Mouse (Mus musculus) neural tube, embryonic 10.5 days (tissue): ENCODE measurements around the gene A530064D06Rik.
"Not testable (repeated sequence)": the region's sequence is repeated elsewhere in the genome, so short reads cannot be mapped to it uniquely, and the experiment has no call there.

Experiments used
- DNase-seq: peaks from one replicate; pipeline ENCODE4 v3.0.0-alpha.2; 2017; ENCODE audit warnings: low spot score; ENCODE audit errors: extremely low spot score

Gene A530064D06Rik

GRCm38 (mm10) chr17:48167103-48167502 is at the start of gene A530064D06Rik:
Gene A530064D06Rik, minus strand, starts transcription at chr17:48167275.
- DNase-seq = not testable (repeated sequence)

- no peak for DNase-seq
These were observed 48.4 kb upstream of the A530064D06Rik start for GRCm38 (mm10) chr17:48215429-48215828.

- DNase-seq = no peak
These were observed 46.4 kb upstream of the A530064D06Rik start for GRCm38 (mm10) chr17:48213511-48213910.

- DNase-seq = no peak
These were observed 45.5 kb upstream of the A530064D06Rik start for GRCm38 (mm10) chr17:48212596-48212995.

- DNase-seq = no peak
These were observed 36.0 kb upstream of the A530064D06Rik start for GRCm38 (mm10) chr17:48203086-48203485.

- no peak for DNase-seq
These were observed 25.3 kb upstream of the A530064D06Rik start for GRCm38 (mm10) chr17:48192366-48192765.

GRCm38 (mm10) chr17:48185252-48185651 is 18.2 kb upstream of the A530064D06Rik start:
- DNase-seq = no peak

GRCm38 (mm10) chr17:48157382-48158076 is 9.5 kb downstream of the A530064D06Rik start:
- DNase-seq = no peak

- no peak for DNase-seq
These were observed 21.0 kb downstream of the A530064D06Rik start, which contains the start of gene 9830107B12Rik for GRCm38 (mm10) chr17:48146120-48146519. Gene 9830107B12Rik, minus strand, starts transcription at chr17:48146268.

- no peak for DNase-seq
These were observed 34.3 kb downstream of the A530064D06Rik start for GRCm38 (mm10) chr17:48132810-48133209.

- no peak for DNase-seq
These were observed 46.6 kb downstream of the A530064D06Rik start for GRCm38 (mm10) chr17:48120456-48120855.

GRCm38 (mm10) chr17:48119656-48120055 is 47.4 kb downstream of the A530064D06Rik start:
- DNase-seq = peak; percentile 91

- DNase-seq = no peak
These were observed 48.5 kb downstream of the A530064D06Rik start for GRCm38 (mm10) chr17:48118570-48118969.

GRCm38 (mm10) chr17:48110547-48111287 is 56.4 kb downstream of the A530064D06Rik start:
- DNase-seq = peak; percentile 65

GRCm38 (mm10) chr17:48108520-48108919 is 58.6 kb downstream of the A530064D06Rik start:
- DNase-seq = no peak

GRCm38 (mm10) chr17:48107862-48108261 is 59.2 kb downstream of the A530064D06Rik start:
- DNase-seq = no peak

GRCm38 (mm10) chr17:48107333-48107732 is 59.7 kb downstream of the A530064D06Rik start:
- no peak for DNase-seq

GRCm38 (mm10) chr17:48100441-48101417 is 66.3 kb downstream of the A530064D06Rik start:
- peak; percentile 95 for DNase-seq

- DNase-seq = peak; percentile 54
These were observed 67.8 kb downstream of the A530064D06Rik start for GRCm38 (mm10) chr17:48099312-48099711.
